Mouse (Mus musculus) 3T3-L1 (cell line): Measurements from ENCODE around the gene Gm49388.

Experiments
- DNase-seq: peaks from one replicate; pipeline ENCODE4 v3.0.0-alpha.2; 2015; ENCODE audit warnings: low read depth, low spot score

The Gm49388 gene

GRCm38 (mm10) chr7:127785308-127785707, at the start of gene Gm49388:
Gm49388 (plus strand) TSS chr7:127785608.
- no peak for DNase-seq

- peak; percentile 84 for DNase-seq
Measured at GRCm38 (mm10) chr7:127744366-127745045, 40.9 kb upstream of the Gm49388 start, which contains the start of gene Fbxl19. Fbxl19 (plus strand) TSS chr7:127744543.

DNA sequence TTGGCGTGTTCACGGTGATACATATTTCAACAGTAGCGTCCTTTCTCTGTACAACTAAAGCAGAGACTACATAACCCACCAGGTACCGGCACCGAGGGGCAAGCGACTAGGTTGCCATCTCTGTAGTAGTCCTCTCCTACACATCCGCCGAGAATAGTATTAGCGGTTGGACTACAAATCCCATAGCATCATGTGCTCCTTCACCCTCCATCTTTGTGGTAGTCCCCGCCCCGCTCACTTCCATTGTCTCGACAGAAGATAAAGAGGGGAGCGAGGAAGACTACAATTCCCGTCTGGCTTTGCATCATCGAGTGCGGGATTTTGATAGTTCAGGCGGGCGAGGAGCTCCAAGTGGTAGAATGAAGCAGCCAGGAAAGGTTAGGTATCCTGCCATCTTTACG, 40.2 kb upstream of the Gm49388 start:
- DNase-seq = peak; percentile 97

- DNase-seq = peak; percentile 98
Measured at GRCm38 (mm10) chr7:127745652-127746493, 39.5 kb upstream of the Gm49388 start.

DNA sequence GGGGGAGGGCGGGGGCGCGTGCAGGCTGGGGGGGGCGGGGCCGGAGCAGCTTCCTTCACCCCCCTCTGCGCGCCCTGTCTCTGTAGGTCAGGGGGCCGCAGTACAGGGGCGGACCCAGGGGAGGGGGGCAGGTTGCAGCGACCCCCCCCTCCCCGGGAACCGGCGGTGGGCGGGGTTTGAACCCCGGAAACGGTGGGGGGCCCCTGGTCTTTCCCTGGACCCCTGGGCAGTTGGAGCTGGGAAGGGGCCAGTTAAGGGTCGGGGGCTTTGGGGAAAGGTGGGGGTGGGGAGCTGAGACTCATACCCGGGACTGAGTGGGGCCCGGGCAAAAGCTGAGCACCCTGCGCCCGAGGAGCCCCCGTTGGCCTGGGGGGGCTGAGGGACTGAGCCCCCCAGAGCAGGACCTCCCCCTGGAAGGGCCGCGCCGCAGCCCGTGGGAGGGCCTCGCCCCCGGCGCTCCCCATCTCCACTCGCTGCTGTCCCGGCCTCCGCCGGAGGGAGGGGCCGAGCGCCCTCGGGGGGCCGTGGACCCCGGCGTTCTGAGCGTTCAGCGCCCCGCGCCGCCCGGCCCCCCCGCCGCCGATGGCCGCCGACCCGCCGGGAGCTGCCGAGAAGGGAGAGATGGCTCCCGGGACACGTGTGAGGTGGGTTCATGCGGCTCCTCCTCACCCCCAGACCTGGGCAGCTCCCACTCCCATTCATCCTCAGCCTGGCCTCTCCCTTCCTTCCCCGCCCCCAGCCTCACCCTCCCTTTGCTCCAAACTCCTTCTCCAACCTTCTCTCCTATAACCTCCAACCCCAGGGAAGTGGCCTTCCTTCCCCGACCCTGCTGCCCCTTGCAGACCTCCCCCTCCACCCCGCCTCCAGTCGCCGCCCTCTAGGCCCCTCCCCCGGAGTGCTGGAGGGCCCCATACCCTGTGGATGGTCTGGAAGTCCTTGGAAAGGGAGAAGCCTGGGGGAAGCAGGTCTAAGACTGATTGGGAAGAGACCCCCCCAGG, 38.6 kb upstream of the Gm49388 start:
- no peak for DNase-seq

GRCm38 (mm10) chr7:127747559-127748234, 37.7 kb upstream of the Gm49388 start:
- no peak for DNase-seq

GRCm38 (mm10) chr7:127748235-127748560, 37.2 kb upstream of the Gm49388 start:
- DNase-seq = no peak

GRCm38 (mm10) chr7:127750131-127751127, 35.0 kb upstream of the Gm49388 start:
- no peak for DNase-seq

GRCm38 (mm10) chr7:127751619-127752018, 33.8 kb upstream of the Gm49388 start:
- no peak for DNase-seq

DNA sequence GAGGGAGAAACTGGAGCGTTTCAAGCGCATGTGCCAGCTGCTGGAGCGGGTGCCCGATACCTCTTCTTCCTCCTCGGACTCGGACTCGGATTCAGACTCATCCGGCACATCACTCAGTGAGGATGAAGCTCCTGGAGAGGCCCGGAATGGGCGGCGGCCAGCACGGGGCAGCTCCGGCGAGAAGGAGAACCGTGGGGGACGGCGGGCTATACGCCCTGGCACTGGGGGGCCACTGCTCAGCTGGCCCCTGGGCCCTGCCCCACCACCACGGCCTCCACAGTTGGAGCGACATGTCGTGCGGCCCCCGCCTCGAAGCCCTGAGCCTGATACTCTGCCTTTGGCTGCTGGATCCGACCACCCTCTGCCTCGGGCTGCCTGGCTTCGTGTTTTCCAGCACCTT, 33.3 kb upstream of the Gm49388 start:
- no peak for DNase-seq

DNA sequence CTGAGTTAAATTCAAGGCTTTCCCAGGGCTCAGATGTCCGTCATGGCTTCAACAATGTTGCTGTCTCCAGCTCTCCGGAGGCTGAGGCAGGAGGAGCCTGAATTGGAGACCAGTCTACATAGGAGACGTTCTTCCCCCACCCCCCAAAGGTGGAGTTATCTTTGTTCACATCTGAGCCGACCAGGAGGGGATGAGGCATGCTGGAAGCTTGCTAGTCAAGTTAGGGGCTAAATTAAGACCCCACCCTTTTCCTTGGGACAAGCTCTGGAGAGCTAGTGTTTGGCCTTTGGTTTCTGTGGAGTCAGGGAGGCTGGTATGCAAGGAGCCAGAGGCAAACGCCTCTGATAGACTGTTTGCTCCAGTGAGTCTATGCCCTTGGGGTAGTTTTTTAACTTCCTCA, 32.2 kb upstream of the Gm49388 start:
- peak; percentile 30 for DNase-seq

GRCm38 (mm10) chr7:127753741-127754140, 31.7 kb upstream of the Gm49388 start:
- no peak for DNase-seq

GRCm38 (mm10) chr7:127759716-127760115, 25.7 kb upstream of the Gm49388 start:
- DNase-seq = no peak

DNA sequence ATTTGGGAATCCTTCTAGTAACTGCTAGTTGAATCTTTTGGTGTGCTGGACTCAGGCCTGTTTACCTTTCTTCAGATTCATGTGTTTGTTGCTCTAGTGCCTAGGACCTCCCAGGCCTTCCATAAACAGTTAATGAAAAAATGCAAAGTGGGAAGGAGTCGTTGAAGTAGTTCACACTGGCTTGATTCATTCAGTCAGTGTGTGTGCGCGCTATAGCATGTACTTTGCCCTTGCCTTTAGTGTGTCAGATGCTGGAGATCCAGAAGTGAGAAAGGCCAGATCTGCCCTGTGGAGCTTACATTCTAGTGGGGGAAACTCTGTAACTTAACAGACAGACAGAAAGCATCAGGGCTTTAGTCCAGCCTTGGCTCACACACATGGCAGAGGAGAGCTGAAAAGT, 24.9 kb upstream of the Gm49388 start:
- DNase-seq = no peak

DNA sequence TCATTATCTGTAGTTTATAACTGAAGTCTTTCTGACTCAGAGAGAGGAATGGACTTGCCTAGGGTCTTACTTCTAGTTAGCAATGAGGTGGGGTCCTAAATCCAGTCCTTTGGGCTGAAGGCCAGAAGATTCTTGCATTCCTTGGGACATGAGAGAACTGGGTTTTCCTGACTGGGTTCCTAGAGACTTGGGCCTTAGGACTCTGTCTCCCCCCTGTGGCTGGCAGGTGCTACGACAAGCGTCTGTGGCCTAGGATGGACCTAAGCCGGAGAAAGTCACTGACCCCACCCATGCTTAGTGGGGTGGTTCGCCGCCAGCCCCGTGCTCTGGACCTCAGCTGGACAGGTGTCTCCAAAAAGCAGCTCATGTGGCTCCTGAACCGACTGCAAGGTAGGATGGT, 24.4 kb upstream of the Gm49388 start:
- peak; percentile 80 for DNase-seq

DNA sequence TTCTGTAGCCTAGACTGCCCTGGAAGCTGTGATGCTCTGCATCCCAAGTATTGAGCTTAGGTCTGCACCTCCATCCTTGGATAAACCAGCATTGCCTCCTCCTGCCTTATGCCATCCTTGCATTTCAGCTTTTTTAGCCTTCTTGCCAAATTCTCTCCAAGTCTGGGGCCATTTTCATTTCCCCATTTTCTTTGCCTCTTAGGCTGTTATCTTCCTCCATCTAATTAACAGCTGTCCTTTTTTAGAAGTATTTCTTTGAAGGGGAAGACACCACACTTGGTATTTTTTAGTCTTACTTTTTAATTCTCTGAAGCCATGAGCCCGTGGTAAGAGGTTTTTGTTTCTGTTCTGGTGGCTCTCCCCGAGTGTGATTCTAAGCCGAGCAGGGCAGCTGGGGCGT, 21.8 kb upstream of the Gm49388 start:
- no peak for DNase-seq

- no peak for DNase-seq
Measured at GRCm38 (mm10) chr7:127765756-127766155, 19.7 kb upstream of the Gm49388 start.

DNA sequence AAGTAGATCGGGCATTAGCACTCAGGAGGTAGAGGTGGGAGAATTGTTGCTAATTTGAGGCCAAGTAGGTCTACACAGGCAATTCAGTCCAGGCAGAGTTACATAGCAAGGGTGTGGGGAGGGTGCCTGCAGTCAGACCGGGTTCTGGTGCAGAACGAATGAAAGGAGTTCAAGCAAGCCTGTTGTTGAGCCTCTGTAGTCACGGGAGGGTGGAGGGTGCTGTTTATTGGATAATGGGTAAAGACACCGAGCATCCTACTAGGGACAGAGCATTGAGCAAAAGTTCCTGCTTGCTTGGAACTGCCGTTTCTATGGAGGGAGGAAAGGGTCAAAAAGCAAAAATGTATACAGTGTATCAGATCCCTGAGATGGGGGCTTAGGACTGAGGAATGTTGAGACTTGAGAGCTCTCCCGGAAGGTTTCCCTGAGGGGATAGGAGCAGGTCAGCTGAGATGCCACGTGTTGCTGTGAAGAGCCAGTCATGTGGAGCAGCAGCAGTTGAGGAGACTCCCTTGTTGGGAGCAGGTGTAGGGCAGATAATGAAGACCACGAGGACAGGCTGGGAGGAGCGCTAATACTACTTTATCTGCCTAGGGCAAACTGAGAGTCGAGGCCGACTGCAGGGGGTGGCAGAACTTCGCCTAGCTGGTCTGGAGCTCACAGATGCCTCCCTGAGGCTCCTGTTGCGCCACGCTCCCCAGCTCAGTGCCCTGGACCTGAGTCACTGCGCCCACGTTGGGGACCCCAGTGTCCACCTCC, 18.4 kb upstream of the Gm49388 start:
- no peak for DNase-seq

- DNase-seq = no peak
Measured at GRCm38 (mm10) chr7:127767671-127768345, 17.6 kb upstream of the Gm49388 start.
